Mouse (Mus musculus) hindbrain, postnatal 0 days (tissue): ENCODE results near the gene Arfip1. TPM values are rescaled to one million over a fixed set of nuclear protein-coding genes. Genes with fewer than 3 reads are reported as not detected.

Experiments
- ATAC-seq: fragments of 200-750 bp; cut with Nextera tagmentation; 2 replicates; pipeline ENCODE4 v1.8.0; 2017; ENCODE audit warnings: mild to moderate bottlenecking, moderate TSS enrichment, moderate library complexity
- DNase-seq: peaks from one replicate; pipeline ENCODE4 v3.0.0-alpha.2; 2015; ENCODE audit warnings: low spot score
- H3K27ac ChIP-seq: fragments of 300-500 bp; sonication (generic); 2 replicates; pipeline ENCODE4 v1.5.1; 2014; ENCODE audit warnings: mild to moderate bottlenecking
- H3K27me3 ChIP-seq: fragments of 300-500 bp; sonication (generic); 2 replicates; pipeline ENCODE4 v1.6.1; 2014; ENCODE audit warnings: low read length, mixed read lengths; ENCODE audit not compliant: insufficient read depth
- H3K36me3 ChIP-seq: fragments of 300-500 bp; sonication (generic); 2 replicates; pipeline ENCODE4 v1.6.1; 2014; ENCODE audit warnings: low read length, mixed read lengths; ENCODE audit not compliant: insufficient read depth
- H3K4me1 ChIP-seq: fragments of 300-500 bp; sonication (generic); 2 replicates; pipeline ENCODE4 v1.6.1; 2014; ENCODE audit warnings: antibody characterized with exemption, low read length, mixed read lengths; ENCODE audit not compliant: insufficient read depth
- H3K4me2 ChIP-seq: fragments of 300-500 bp; sonication (generic); 2 replicates; pipeline ENCODE4 v1.6.1; 2014; ENCODE audit warnings: low read depth, mild to moderate bottlenecking, low read length, moderate library complexity, mixed read lengths
- H3K4me3 ChIP-seq: fragments of 300-500 bp; sonication (generic); 2 replicates; pipeline ENCODE4 v1.5.1; 2014; ENCODE audit warnings: low read length
- H3K9ac ChIP-seq: fragments of 300-500 bp; sonication (generic); replicated peaks from 2 replicates; pipeline ENCODE4 v1.6.1; 2014; ENCODE audit warnings: mild to moderate bottlenecking, low read length, moderate library complexity, mixed read lengths
- H3K9me3 ChIP-seq: fragments of 300-500 bp; sonication (generic); 2 replicates; pipeline ENCODE4 v1.6.1; 2016; ENCODE audit warnings: low read length, mixed read lengths
- CTCF ChIP-seq: IDR thresholded peaks from 2 replicates; pipeline ENCODE4 v1.5.1; 2016; ENCODE audit warnings: antibody characterized with exemption, control low read depth, low read depth
- WGBS: fragments of 180-500 bp; shearing (Covaris S2); extraction: QIAGEN DNeasy Blood & Tissue Kit; methylation state at CpG from one replicate; pipeline ENCODE4 v1.1.7; 2014; 5-methylcytosine and 5-hydroxymethylcytosine counted together
- polyA plus RNA-seq: library from polyadenylated mRNA; unstranded; fragments of >200 nt; fragmentation: Nextera tagmentation; extraction: Ambion mirVana; gene quantifications from 2 replicates; pipeline ENCODE4 v1.2.1, GENCODE M21; 2015
- total RNA-seq: library from RNA; depleted of rRNA; stranded (reverse); fragments of >200 nt; gene quantifications from 2 replicates; pipeline ENCODE4 v1.2.3, GENCODE M21; 2014

The Arfip1 gene
- total and polyA plus RNA-seq, 2 experiments from 2014 or later, result 15.4 to 22.8 TPM

- WGBS, result 98% methylated on average over 1 of the region's 1 CpGs
- Histone ChIP-seq H3K27ac (no peak overlapping the region), H3K4me1 (no peaks in the 10 kb centered on the region; the same call in 1 of the 2 replicates), H3K4me3 (no peak overlapping the region), H3K4me2 (0 out of 2 replicates have a peak overlapping the region, but pooled peaks have one; percentile 96), H3K36me3 (no peaks in the 10 kb centered on the region), H3K27me3 (peaks cover 5% of the 10 kb centered on the region; the same call in 1 of the 2 replicates), H3K9me3 (no peaks in the 10 kb centered on the region), H3K9ac (no peak overlapping the region)
- DNase-seq, result no peak
- no peak for ATAC-seq
- TF ChIP-seq CTCF, result no peak
Measured at GRCm38 (mm10) chr3:84477498-84477897, 104.9 kb downstream of the Arfip1 start.

GRCm38 (mm10) chr3:84474981-84475775, 107.2 kb downstream of the Arfip1 start:
- no peak for TF ChIP-seq CTCF
- H3K4me1 ChIP-seq, result no peaks in the 10 kb centered on the region; the same call in 1 of the 2 replicates
- ATAC-seq, result no peak

GRCm38 (mm10) chr3:84474398-84474797, 108.0 kb downstream of the Arfip1 start:
- H3K36me3 ChIP-seq, result no peaks in the 10 kb centered on the region
- 83% methylated on average over 6 of the region's 6 CpGs for WGBS
- DNase-seq, result no peak
- no peaks in the 10 kb centered on the region; the same call in 1 of the 2 replicates for H3K4me1 ChIP-seq
- no peak overlapping the region for H3K4me2 ChIP-seq
- ATAC-seq, result no peak
- no peaks in the 10 kb centered on the region; the same call in 1 of the 2 replicates for H3K27me3 ChIP-seq
- no peak overlapping the region for H3K27ac ChIP-seq
- H3K9ac ChIP-seq, result no peak overlapping the region
- no peaks in the 10 kb centered on the region for H3K9me3 ChIP-seq
- no peak overlapping the region for H3K4me3 ChIP-seq
- TF ChIP-seq CTCF, result no peak

More at GRCm38 (mm10) chr3:84474981-84475775, 107.2 kb downstream of the Arfip1 start:
- H3K9me3 ChIP-seq, result no peaks in the 10 kb centered on the region
- no peak overlapping the region for H3K4me2 ChIP-seq
- H3K9ac ChIP-seq, result no peak overlapping the region
- H3K27ac ChIP-seq, result no peak overlapping the region
- DNase-seq, result no peak
- H3K36me3 ChIP-seq, result no peaks in the 10 kb centered on the region
- 90% methylated on average over 12 of the region's 12 CpGs for WGBS
- H3K27me3 ChIP-seq, result no peaks in the 10 kb centered on the region; the same call in 1 of the 2 replicates
- H3K4me3 ChIP-seq, result no peak overlapping the region

GRCm38 (mm10) chr3:84472955-84473354, 109.5 kb downstream of the Arfip1 start:
- H3K9me3 ChIP-seq, result no peaks in the 10 kb centered on the region
- H3K9ac ChIP-seq, result no peak overlapping the region
- no peak for ATAC-seq
- H3K4me2 ChIP-seq, result no peak overlapping the region
- TF ChIP-seq CTCF, result no peak
- no peaks in the 10 kb centered on the region; the same call in 1 of the 2 replicates for H3K4me1 ChIP-seq
- H3K27ac ChIP-seq, result no peak overlapping the region
- 55% methylated on average over 5 of the region's 5 CpGs for WGBS
- H3K4me3 ChIP-seq, result no peak overlapping the region
- H3K36me3 ChIP-seq, result no peaks in the 10 kb centered on the region
- no peak for DNase-seq
- H3K27me3 ChIP-seq, result no peaks in the 10 kb centered on the region

GRCm38 (mm10) chr3:84472527-84472926, 109.9 kb downstream of the Arfip1 start:
- no peak overlapping the region for H3K4me2 ChIP-seq
- no peak for TF ChIP-seq CTCF
- no peaks in the 10 kb centered on the region for H3K9me3 ChIP-seq
- H3K27me3 ChIP-seq, result no peaks in the 10 kb centered on the region
- H3K9ac ChIP-seq, result no peak overlapping the region
- DNase-seq (no peak), ATAC-seq (no peak)
- H3K36me3 ChIP-seq, result no peaks in the 10 kb centered on the region
- no peak overlapping the region for H3K4me3 ChIP-seq
- WGBS, result 44% methylated on average over 3 of the region's 3 CpGs
- no peak overlapping the region for H3K27ac ChIP-seq
- H3K4me1 ChIP-seq, result no peaks in the 10 kb centered on the region; the same call in 1 of the 2 replicates

- no peak for DNase-seq
- no peaks in the 10 kb centered on the region for H3K27me3 ChIP-seq
- no peak overlapping the region for H3K27ac ChIP-seq
- no peak overlapping the region for H3K4me2 ChIP-seq
- WGBS, result 87% methylated on average over 4 of the region's 4 CpGs
- ATAC-seq, result no peak
- H3K4me1 ChIP-seq, result no peaks in the 10 kb centered on the region; the same call in 1 of the 2 replicates
- no peaks in the 10 kb centered on the region for H3K36me3 ChIP-seq
- no peak overlapping the region for H3K9ac ChIP-seq
- H3K9me3 ChIP-seq, result no peaks in the 10 kb centered on the region
- H3K4me3 ChIP-seq, result no peak overlapping the region
- TF ChIP-seq CTCF, result no peak
Measured at GRCm38 (mm10) chr3:84471146-84471545, 111.3 kb downstream of the Arfip1 start.

- Histone ChIP-seq H3K9ac (no peak overlapping the region), H3K27ac (no peak overlapping the region), H3K4me1 (peaks cover 3% of the 10 kb centered on the region; the same call in 1 of the 2 replicates), H3K4me2 (no peak overlapping the region), H3K9me3 (no peaks in the 10 kb centered on the region), H3K36me3 (no peaks in the 10 kb centered on the region), H3K27me3 (no peaks in the 10 kb centered on the region), H3K4me3 (no peak overlapping the region)
- DNase-seq (no peak), ATAC-seq (no peak)
- WGBS, result 46% methylated on average over 4 of the region's 4 CpGs
- no peak for TF ChIP-seq CTCF
Measured at GRCm38 (mm10) chr3:84468111-84468453, 114.3 kb downstream of the Arfip1 start.
